13 mouse cellular contexts compared by ENCODE assay signal in genomic region chrX:129831903-129832302, GRCm38 (mm10).
A peak's percentile ranks its signal among the peaks of the same experiment; 100 is the strongest.
DNase-seq lines count a peak whose midpoint lies in the region; ATAC-seq and TF ChIP-seq lines count a peak whose summit lies in the region.
"Had no signal": no experiment of that assay in that cellular context is flagged by ENCODE, and none has a peak within 500 bp of the region (broad histone marks: within the 10 kb centered on the region; RNA-seq: fewer than 3 reads in every experiment).

No protein-coding gene starts in this region.

- peak; percentile 76 for TF ChIP-seq CTCF in layer of hippocampus, adult 2 months (conservative IDR thresholded peaks at IDR 0.05)

- H3K36me3 ChIP-seq in embryonic facial prominence, embryonic 11.5 days (replicated peaks; ENCODE audit: control insufficient read depth, insufficient read depth, low read depth, low read length) = no peaks in the 10 kb centered on the region
- no peaks in the 10 kb centered on the region for H3K36me3 ChIP-seq in embryonic facial prominence, embryonic 10.5 days (replicated peaks)
- H3K36me3 ChIP-seq: heart, embryonic 15.5 days; stomach, embryonic 15.5 days had no signal

- no peak overlapping the region for H3K4me2 ChIP-seq in embryonic facial prominence, embryonic 11.5 days (ENCODE audit: low read depth, low read length)
- H3K4me2 ChIP-seq: heart, embryonic 15.5 days; stomach, embryonic 15.5 days had no signal

- H3K27me3 ChIP-seq in embryonic facial prominence, embryonic 11.5 days (ENCODE audit: control insufficient read depth, insufficient read depth, low read length) = no peaks in the 10 kb centered on the region
- no peaks in the 10 kb centered on the region for H3K27me3 ChIP-seq in embryonic facial prominence, embryonic 10.5 days (replicated peaks; ENCODE audit: low read depth, poor library complexity, severe bottlenecking)
- H3K27me3 ChIP-seq: heart, embryonic 15.5 days; stomach, embryonic 15.5 days had no signal

- H3K9me3 ChIP-seq in embryonic facial prominence, embryonic 11.5 days (replicated peaks; ENCODE audit: control insufficient read depth, low read length) = no peaks in the 10 kb centered on the region
- no peaks in the 10 kb centered on the region for H3K9me3 ChIP-seq in embryonic facial prominence, embryonic 10.5 days
- H3K9me3 ChIP-seq: heart, embryonic 15.5 days; stomach, embryonic 15.5 days had no signal

- intact Hi-C loops in heart, postnatal 10 days (cut with DNase I) = no loop called here

- DNase-seq in embryonic facial prominence, embryonic 11.5 days (ENCODE audit: low spot score) = peak; percentile 23
- no peak for DNase-seq in embryonic facial prominence, embryonic 10.5 days (ENCODE audit: low spot score)
- DNase-seq in layer of hippocampus, adult 2 months (ENCODE audit: low spot score in 2 of 2) = peak in 1 of 2 experiments; percentile 7
- DNase-seq in layer of hippocampus, postnatal 25 days (ENCODE audit: extremely low spot score in 1 of 2, low spot score in 1 of 2) = no peak
- peak; percentile 6 for DNase-seq in A20 (ENCODE audit: low read depth, low spot score)
- peak; percentile 2 for DNase-seq in c-Kit-positive CD71-positive TER-119-negative erythroid progenitor cells, embryonic 14.5 days (ENCODE audit: low read depth)
- DNase-seq in heart, postnatal 10 days = no peak
- no peak for DNase-seq in ovary, postnatal 14 days (ENCODE audit: low spot score)
- DNase-seq: cerebellum, adult 11-12 months; kidney, postnatal 10 days; left cerebral cortex, postnatal 4 days had no signal

- no peak for ATAC-seq in embryonic facial prominence, embryonic 11.5 days (replicated peaks; ENCODE audit: insufficient number of reproducible peaks, low FRiP score, low TSS enrichment, low read depth)

- no peak overlapping the region for H3K27ac ChIP-seq in embryonic facial prominence, embryonic 11.5 days (replicated peaks; ENCODE audit: low read depth, low read length)
- H3K27ac ChIP-seq in embryonic facial prominence, embryonic 10.5 days (replicated peaks) = no peak overlapping the region
- H3K27ac ChIP-seq in layer of hippocampus, adult 2 months = no peak overlapping the region
- H3K27ac ChIP-seq: heart, embryonic 15.5 days; stomach, embryonic 15.5 days had no signal

- H3K9ac ChIP-seq in embryonic facial prominence, embryonic 11.5 days (replicated peaks; ENCODE audit: low read length) = no peak overlapping the region
- H3K9ac ChIP-seq: heart, embryonic 15.5 days; stomach, embryonic 15.5 days had no signal

- no peaks in the 10 kb centered on the region for H3K4me1 ChIP-seq in embryonic facial prominence, embryonic 11.5 days (ENCODE audit: control insufficient read depth, insufficient read depth, low read length)
- no peaks in the 10 kb centered on the region for H3K4me1 ChIP-seq in embryonic facial prominence, embryonic 10.5 days
- H3K4me1 ChIP-seq: heart, embryonic 15.5 days; stomach, embryonic 15.5 days had no signal

- WGBS in embryonic facial prominence, embryonic 11.5 days = 68% methylated on average over 2 of the region's 2 CpGs
- 72% methylated on average over 2 of the region's 2 CpGs for WGBS in embryonic facial prominence, embryonic 10.5 days

- H3K4me3 ChIP-seq in embryonic facial prominence, embryonic 11.5 days (ENCODE audit: low read depth, low read length) = no peak overlapping the region
- H3K4me3 ChIP-seq in embryonic facial prominence, embryonic 10.5 days = no peak overlapping the region
- no peak overlapping the region for H3K4me3 ChIP-seq in layer of hippocampus, adult 2 months
- H3K4me3 ChIP-seq: heart, embryonic 15.5 days; stomach, embryonic 15.5 days had no signal

Comparison
In these comparisons a context has a peak if more than half of its experiments do, and no peak if none do; other contexts are left out.
1. DNase-seq: peak in embryonic facial prominence, embryonic 11.5 days (single experiment), A20 (single experiment) and c-Kit-positive CD71-positive TER-119-negative erythroid progenitor cells, embryonic 14.5 days (single experiment); none in embryonic facial prominence, embryonic 10.5 days (single experiment), layer of hippocampus, postnatal 25 days (0 of 2), heart, postnatal 10 days (0 of 2) and ovary, postnatal 14 days (single experiment).